Mouse (Mus musculus) embryo, embryonic 11 days (tissue): ENCODE results near the gene Ildr1.

Experiments
- DNase-seq: peaks from one replicate; pipeline ENCODE4 v3.0.0-alpha.2; 2015

The Ildr1 gene

GRCm38 (mm10) chr16:36772996-36773395 lies 79.2 kb downstream of the Ildr1 start:
- DNase-seq, result no peak

GRCm38 (mm10) chr16:36775658-36776057 lies 81.9 kb downstream of the Ildr1 start:
- no peak for DNase-seq
